Mouse (Mus musculus): Measurements from ENCODE around the gene Gsdme. TPM values are rescaled to one million over a fixed set of nuclear protein-coding genes. Genes with fewer than 3 reads are reported as not detected.

The Gsdme gene
- polyA plus RNA-seq, 1 experiment from 2014 or later, result 41.7 TPM

DNA sequence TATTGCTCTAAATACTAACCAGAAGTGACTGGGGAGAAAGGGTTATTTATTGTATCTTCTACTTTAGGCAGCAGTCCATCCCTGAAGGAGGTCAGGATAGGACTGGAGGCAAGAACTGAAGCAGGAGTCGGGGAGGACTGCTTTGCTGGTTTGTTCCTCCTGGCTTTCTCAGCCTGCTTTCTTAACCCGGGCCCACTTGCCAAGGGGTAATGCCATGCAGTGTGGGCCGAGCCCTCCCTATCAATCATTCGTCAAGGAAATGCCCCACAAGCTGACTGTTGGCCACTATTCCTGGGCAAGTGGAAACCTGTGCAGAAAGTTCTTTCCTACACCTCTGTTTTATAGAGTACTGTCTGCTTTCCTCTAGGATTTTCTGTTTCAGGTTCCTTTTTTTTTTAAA lies 114.3 kb downstream of the Gsdme start:
- Histone ChIP-seq H3K27ac (no peak overlapping the region), H3K27me3 (ENCODE audit: insufficient read depth, poor library complexity, severe bottlenecking) (no peaks in the 10 kb centered on the region), H3K9me3 (no peaks in the 10 kb centered on the region), H3K36me3 (peaks cover 12% of the 10 kb centered on the region; the same call in 1 of the 2 replicates), H3K4me1 (replicated peaks) (no peaks in the 10 kb centered on the region), H3K4me3 (no peak overlapping the region)
- DNase-seq (ENCODE audit: low spot score), result no peak
- WGBS, result 90% methylated on average over 4 of the region's 4 CpGs

DNA sequence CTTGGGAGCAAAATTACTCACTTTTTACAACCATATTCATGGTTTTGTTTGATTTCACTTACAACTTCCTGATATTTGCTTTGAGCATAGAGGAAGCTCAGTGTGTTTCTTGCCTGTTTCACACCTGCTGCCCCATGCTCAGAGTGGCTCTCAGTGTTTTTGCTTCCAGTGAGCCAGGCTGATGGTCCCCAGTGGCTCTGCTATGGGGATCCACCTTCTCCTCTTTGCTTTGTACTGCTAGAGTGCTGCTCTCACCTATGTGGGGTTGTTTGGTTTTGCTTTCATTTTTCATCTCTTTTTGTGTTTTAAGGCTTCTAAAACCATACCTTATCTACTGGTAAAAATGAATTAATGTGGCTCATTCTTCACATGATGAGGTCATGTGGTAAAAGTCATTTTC lies 117.5 kb downstream of the Gsdme start:
- no peaks in the 10 kb centered on the region for H3K4me1 ChIP-seq (replicated peaks)
- DNase-seq (ENCODE audit: low spot score), result no peak
- no peaks in the 10 kb centered on the region for H3K9me3 ChIP-seq
- no peaks in the 10 kb centered on the region for H3K27me3 ChIP-seq (ENCODE audit: insufficient read depth, poor library complexity, severe bottlenecking)
- H3K4me3 ChIP-seq, result no peak overlapping the region
- H3K27ac ChIP-seq, result no peak overlapping the region
- H3K36me3 ChIP-seq, result peaks cover 12% of the 10 kb centered on the region; the same call in 1 of the 2 replicates

DNA sequence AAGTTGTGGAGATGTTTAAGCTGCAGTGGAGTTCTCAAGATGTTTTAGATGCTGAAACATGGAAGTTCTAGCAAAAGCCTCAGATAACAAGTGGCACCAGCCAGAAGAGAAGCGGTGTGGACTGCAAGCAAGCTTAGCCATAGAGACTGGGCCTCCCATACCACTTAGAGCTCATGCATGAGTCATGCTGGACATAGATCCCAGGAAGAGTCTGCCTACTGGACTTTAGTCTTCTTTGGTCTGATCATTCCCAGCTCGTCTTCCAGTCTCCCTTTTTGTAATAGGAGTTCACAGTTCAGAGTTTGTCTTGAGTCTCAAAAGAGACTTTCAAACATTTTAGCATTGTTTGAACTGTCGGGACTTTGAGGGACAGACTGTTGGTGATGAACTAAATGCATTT lies 124.1 kb downstream of the Gsdme start:
- no peak overlapping the region for H3K4me3 ChIP-seq
- WGBS, result 87% methylated on average over 3 of the region's 3 CpGs
- no peaks in the 10 kb centered on the region for H3K4me1 ChIP-seq (replicated peaks)
- no peaks in the 10 kb centered on the region for H3K27me3 ChIP-seq (ENCODE audit: insufficient read depth, poor library complexity, severe bottlenecking)
- H3K36me3 ChIP-seq, result no peaks in the 10 kb centered on the region
- no peak for DNase-seq (ENCODE audit: low spot score)
- H3K27ac ChIP-seq, result no peak overlapping the region
- no peaks in the 10 kb centered on the region for H3K9me3 ChIP-seq

Other genes with a start within 250 kb of the Gsdme start
- 51.3 and 64.8 TPM in 2 replicates for gene Mpp6, start 153.6 kb downstream of the Gsdme start, polyA plus RNA-seq (2016; fragmentation: Nextera tagmentation; extraction: Ambion mirVana)
- gene Osbpl3, start 192.3 kb upstream of the Gsdme start, polyA plus RNA-seq (2016; fragmentation: Nextera tagmentation; extraction: Ambion mirVana), result 6.2 and 6.6 TPM in 2 replicates

Measured in hindbrain, embryonic 10.5 days (tissue).